Mouse (Mus musculus) neural tube, embryonic 15.5 days (tissue): ENCODE results near the gene Vopp1. TPM values are rescaled to one million over a fixed set of nuclear protein-coding genes. Genes with fewer than 3 reads are reported as not detected.
"Not testable (repeated sequence)": the region's sequence is repeated elsewhere in the genome, so short reads cannot be mapped to it uniquely, and the experiment has no call there.

Experiments used
- ATAC-seq: fragments of 200-750 bp; cut with Nextera tagmentation; 2 replicates; pipeline ENCODE4 v1.8.0; 2017; ENCODE audit warnings: mild to moderate bottlenecking, moderate TSS enrichment, moderate library complexity; ENCODE audit not compliant: low FRiP score
- H3K27ac ChIP-seq: fragments of 300-500 bp; sonication (generic); replicated peaks from 2 replicates; pipeline ENCODE4 v1.5.1; 2015; ENCODE audit warnings: mild to moderate bottlenecking, inconsistent platforms
- H3K27me3 ChIP-seq: fragments of 300-500 bp; sonication (generic); replicated peaks from 2 replicates; pipeline ENCODE4 v1.6.1; 2015; ENCODE audit warnings: inconsistent platforms
- H3K36me3 ChIP-seq: fragments of 300-500 bp; sonication (generic); 2 replicates; pipeline ENCODE4 v1.6.1; 2015; ENCODE audit warnings: inconsistent platforms
- H3K4me1 ChIP-seq: fragments of 300-500 bp; sonication (generic); 2 replicates; pipeline ENCODE4 v1.6.1; 2015; ENCODE audit warnings: inconsistent platforms
- H3K4me2 ChIP-seq: fragments of 300-500 bp; sonication (generic); 2 replicates; pipeline ENCODE4 v1.6.1; 2015; ENCODE audit warnings: inconsistent platforms, mild to moderate bottlenecking, moderate library complexity
- H3K4me3 ChIP-seq: fragments of 300-500 bp; sonication (generic); replicated peaks from 2 replicates; pipeline ENCODE4 v1.5.1; 2015; ENCODE audit warnings: mild to moderate bottlenecking, inconsistent platforms
- H3K9ac ChIP-seq: fragments of 300-500 bp; sonication (generic); replicated peaks from 2 replicates; pipeline ENCODE4 v1.6.1; 2015; ENCODE audit warnings: mild to moderate bottlenecking, inconsistent platforms
- H3K9me3 ChIP-seq: fragments of 300-500 bp; sonication (generic); replicated peaks from 2 replicates; pipeline ENCODE4 v1.6.1; 2016; ENCODE audit warnings: inconsistent platforms
- WGBS: fragments of 180-500 bp; shearing (Covaris S2); methylation state at CpG from one replicate; pipeline ENCODE4 v1.1.7; 2015; ENCODE audit warnings: mixed read lengths; 5-methylcytosine and 5-hydroxymethylcytosine counted together
- polyA plus RNA-seq: library from polyadenylated mRNA; unstranded; fragments of >200 nt; fragmentation: Nextera tagmentation; extraction: Ambion mirVana; gene quantifications from 2 replicates; pipeline ENCODE4 v1.2.1, GENCODE M21; 2015

Vopp1 gene
- polyA plus RNA-seq, 1 experiment from 2014 or later: 197 TPM

GRCm38 (mm10) chr6:57811748-57812730, 12.9 kb downstream of the Vopp1 start:
- no peak overlapping the region for H3K4me2 ChIP-seq
- 0 out of 2 replicates have a peak, but pooled peaks cover 4% of the 10 kb centered on the region for H3K9me3 ChIP-seq
- 90% methylated on average over 3 of the region's 3 CpGs for WGBS
- H3K4me3 ChIP-seq: no peak overlapping the region
- no peaks in the 10 kb centered on the region for H3K27me3 ChIP-seq
- H3K9ac ChIP-seq: no peak overlapping the region
- no peaks in the 10 kb centered on the region for H3K4me1 ChIP-seq
- no peak for ATAC-seq
- peaks cover 9% of the 10 kb centered on the region for H3K36me3 ChIP-seq
- no peak overlapping the region for H3K27ac ChIP-seq

- H3K9ac ChIP-seq: no peak overlapping the region
- H3K27ac ChIP-seq: no peak overlapping the region
- 90% methylated on average over 5 of the region's 5 CpGs for WGBS
- no peaks in the 10 kb centered on the region for H3K4me1 ChIP-seq
- no peak overlapping the region for H3K4me3 ChIP-seq
- H3K36me3 ChIP-seq: peaks cover 16% of the 10 kb centered on the region
- no peak overlapping the region for H3K4me2 ChIP-seq
- no peak for ATAC-seq
- 0 out of 2 replicates have a peak, but pooled peaks cover 4% of the 10 kb centered on the region for H3K9me3 ChIP-seq
- H3K27me3 ChIP-seq: no peaks in the 10 kb centered on the region
Measured at GRCm38 (mm10) chr6:57805218-57806069, 19.5 kb downstream of the Vopp1 start.

GRCm38 (mm10) chr6:57803130-57803529, 21.8 kb downstream of the Vopp1 start:
- Histone ChIP-seq H3K4me3 (no peak overlapping the region), H3K27ac (no peak overlapping the region), H3K36me3 (peaks cover 10% of the 10 kb centered on the region; the same call in 1 of the 2 replicates), H3K9ac (no peak overlapping the region), H3K4me1 (no peaks in the 10 kb centered on the region), H3K9me3 (no peaks in the 10 kb centered on the region), H3K4me2 (no peak overlapping the region), H3K27me3 (no peaks in the 10 kb centered on the region)
- WGBS: 94% methylated on average over 2 of the region's 2 CpGs
- no peak for ATAC-seq

- 0 out of 2 replicates have a peak, but pooled peaks cover 2% of the 10 kb centered on the region for H3K36me3 ChIP-seq
- H3K27me3 ChIP-seq: no peaks in the 10 kb centered on the region
- WGBS: 90% methylated on average over 1 of the region's 1 CpGs
- H3K9me3 ChIP-seq: no peaks in the 10 kb centered on the region
- no peak overlapping the region for H3K4me2 ChIP-seq
- no peak overlapping the region for H3K4me3 ChIP-seq
- H3K9ac ChIP-seq: no peak overlapping the region
- no peak for ATAC-seq
- H3K27ac ChIP-seq: no peak overlapping the region
- no peaks in the 10 kb centered on the region for H3K4me1 ChIP-seq
Measured at GRCm38 (mm10) chr6:57798986-57799385, 26.0 kb downstream of the Vopp1 start.

GRCm38 (mm10) chr6:57796853-57797423, 28.0 kb downstream of the Vopp1 start:
- ATAC-seq: no peak
- no peaks in the 10 kb centered on the region for H3K27me3 ChIP-seq
- 88% methylated on average over 3 of the region's 3 CpGs for WGBS

GRCm38 (mm10) chr6:57795835-57796234, 29.1 kb downstream of the Vopp1 start:
- Histone ChIP-seq H3K36me3 (no peaks in the 10 kb centered on the region), H3K27ac (no peak overlapping the region), H3K4me3 (no peak overlapping the region), H3K4me2 (no peak overlapping the region), H3K9me3 (no peaks in the 10 kb centered on the region), H3K27me3 (no peaks in the 10 kb centered on the region), H3K9ac (no peak overlapping the region), H3K4me1 (no peaks in the 10 kb centered on the region)
- 82% methylated on average over 3 of the region's 3 CpGs for WGBS
- ATAC-seq: no peak

More at GRCm38 (mm10) chr6:57796853-57797423, 28.0 kb downstream of the Vopp1 start:
- H3K36me3 ChIP-seq: 0 out of 2 replicates have a peak, but pooled peaks cover 2% of the 10 kb centered on the region
- no peak overlapping the region for H3K9ac ChIP-seq
- no peak overlapping the region for H3K4me2 ChIP-seq
- H3K27ac ChIP-seq: no peak overlapping the region
- no peak overlapping the region for H3K4me3 ChIP-seq
- H3K9me3 ChIP-seq: no peaks in the 10 kb centered on the region
- no peaks in the 10 kb centered on the region for H3K4me1 ChIP-seq

GRCm38 (mm10) chr6:57792821-57793220, 32.1 kb downstream of the Vopp1 start:
- H3K4me3 ChIP-seq, H3K9ac ChIP-seq, H3K9me3 ChIP-seq, H3K27me3 ChIP-seq, ATAC-seq, H3K27ac ChIP-seq, H3K4me1 ChIP-seq, H3K36me3 ChIP-seq, H3K4me2 ChIP-seq: not testable (repeated sequence)
- WGBS: 80% methylated on average over 9 of the region's 9 CpGs

GRCm38 (mm10) chr6:57790542-57790941, 34.4 kb downstream of the Vopp1 start:
- Histone ChIP-seq H3K36me3 (peaks cover 3% of the 10 kb centered on the region), H3K9me3 (no peaks in the 10 kb centered on the region), H3K9ac (no peak overlapping the region), H3K4me2 (no peak overlapping the region), H3K4me3 (no peak overlapping the region), H3K27ac (no peak overlapping the region), H3K4me1 (peaks cover 4% of the 10 kb centered on the region; the same call in 1 of the 2 replicates), H3K27me3 (no peaks in the 10 kb centered on the region)
- no peak for ATAC-seq
- 89% methylated on average over 4 of the region's 4 CpGs for WGBS

- WGBS: 95% methylated on average over 6 of the region's 6 CpGs
- H3K27me3 ChIP-seq: no peaks in the 10 kb centered on the region
Measured at GRCm38 (mm10) chr6:57787376-57787775, 37.6 kb downstream of the Vopp1 start.

GRCm38 (mm10) chr6:57784251-57784650, 40.7 kb downstream of the Vopp1 start:
- no peaks in the 10 kb centered on the region for H3K9me3 ChIP-seq
- no peak for ATAC-seq
- no peak overlapping the region for H3K9ac ChIP-seq
- H3K36me3 ChIP-seq: peaks cover 3% of the 10 kb centered on the region
- no peak overlapping the region for H3K4me2 ChIP-seq
- no peak overlapping the region for H3K27ac ChIP-seq
- no peak overlapping the region for H3K4me3 ChIP-seq
- 96% methylated on average over 1 of the region's 1 CpGs for WGBS
- peaks cover 13% of the 10 kb centered on the region for H3K4me1 ChIP-seq
- H3K27me3 ChIP-seq: no peaks in the 10 kb centered on the region

More at GRCm38 (mm10) chr6:57787376-57787775, 37.6 kb downstream of the Vopp1 start:
- Histone ChIP-seq H3K36me3 (peaks cover 3% of the 10 kb centered on the region), H3K9ac (no peak overlapping the region), H3K4me3 (no peak overlapping the region), H3K4me2 (no peak overlapping the region), H3K9me3 (no peaks in the 10 kb centered on the region), H3K4me1 (peaks cover 13% of the 10 kb centered on the region), H3K27ac (no peak overlapping the region)
- ATAC-seq: no peak

GRCm38 (mm10) chr6:57782658-57783057, 42.3 kb downstream of the Vopp1 start:
- Histone ChIP-seq H3K4me1 (peaks cover 13% of the 10 kb centered on the region), H3K9me3 (no peaks in the 10 kb centered on the region), H3K27me3 (no peaks in the 10 kb centered on the region), H3K4me3 (no peak overlapping the region), H3K36me3 (no peaks in the 10 kb centered on the region), H3K9ac (no peak overlapping the region), H3K4me2 (no peak overlapping the region), H3K27ac (no peak overlapping the region)
- ATAC-seq: no peak
- WGBS: 93% methylated on average over 1 of the region's 1 CpGs
